Mouse (Mus musculus) 3134 (cell line): ENCODE results near the gene Noc2l.

ENCODE experiments used
- DNase-seq: peaks from one replicate; pipeline ENCODE4 v3.0.0-alpha.2; 2011; ENCODE audit warnings: low spot score; ENCODE audit not compliant: insufficient read length; ENCODE audit errors: extremely low read depth

Noc2l gene

GRCm38 (mm10) chr4:156215649-156216048 lies 20.2 kb upstream of the Noc2l start, which contains the start of gene Perm1:
Gene Perm1, plus strand, starts transcription at chr4:156215868.
- no peak for DNase-seq

- DNase-seq = no peak
These were observed 19.6 kb upstream of the Noc2l start for GRCm38 (mm10) chr4:156216196-156216595.

GRCm38 (mm10) chr4:156217022-156217669 lies 18.7 kb upstream of the Noc2l start:
- no peak for DNase-seq

GRCm38 (mm10) chr4:156217838-156218237 lies 18.0 kb upstream of the Noc2l start:
- no peak for DNase-seq

- DNase-seq = no peak
These were observed 15.9 kb upstream of the Noc2l start for GRCm38 (mm10) chr4:156219936-156220335.

- no peak for DNase-seq
These were observed 11.5 kb upstream of the Noc2l start for GRCm38 (mm10) chr4:156224276-156224675.

- DNase-seq = no peak
These were observed 7.9 kb upstream of the Noc2l start for GRCm38 (mm10) chr4:156227752-156228392.

GRCm38 (mm10) chr4:156228393-156229024 lies 7.3 kb upstream of the Noc2l start:
- DNase-seq = peak; percentile 86

GRCm38 (mm10) chr4:156234021-156234501 lies 1.7 kb upstream of the Noc2l start:
- peak; percentile 37 for DNase-seq

GRCm38 (mm10) chr4:156234701-156235213 lies 1.1 kb upstream of the Noc2l start, which contains the start of gene Plekhn1:
Gene Plekhn1, minus strand, starts transcription at chr4:156234857.
- DNase-seq = peak; percentile 77

- DNase-seq = no peak
These were observed 445 bp upstream of the Noc2l start for GRCm38 (mm10) chr4:156235360-156235770.

- no peak for DNase-seq
These were observed 1.0 kb downstream of the Noc2l start for GRCm38 (mm10) chr4:156236651-156237447.

GRCm38 (mm10) chr4:156249567-156249966 lies 13.8 kb downstream of the Noc2l start:
- no peak for DNase-seq

GRCm38 (mm10) chr4:156251081-156251480 lies 15.3 kb downstream of the Noc2l start:
- no peak for DNase-seq

- no peak for DNase-seq
These were observed 16.3 kb downstream of the Noc2l start for GRCm38 (mm10) chr4:156252140-156252539.

GRCm38 (mm10) chr4:156252619-156253018 lies 16.8 kb downstream of the Noc2l start:
- no peak for DNase-seq

GRCm38 (mm10) chr4:156253043-156253442 lies 17.2 kb downstream of the Noc2l start:
- DNase-seq = no peak

- no peak for DNase-seq
These were observed 18.7 kb downstream of the Noc2l start for GRCm38 (mm10) chr4:156254361-156255077.

- DNase-seq = no peak
These were observed 19.4 kb downstream of the Noc2l start, which contains the start of gene Samd11 for GRCm38 (mm10) chr4:156255078-156255839. Gene Samd11, minus strand, starts transcription at chr4:156255657.
